Mouse (Mus musculus) limb, embryonic 12.5 days (tissue): ENCODE measurements around the gene Myrfl. TPM values are rescaled to one million over a fixed set of nuclear protein-coding genes. Genes with fewer than 3 reads are reported as not detected.
A peak's percentile ranks its signal among the peaks of the same experiment; 100 is the strongest.

Experiments used
- ATAC-seq: fragments of 200-750 bp; cut with Nextera tagmentation; 2 replicates; pipeline ENCODE4 v1.8.0; 2017; ENCODE audit warnings: low read depth, moderate TSS enrichment; ENCODE audit not compliant: insufficient number of reproducible peaks, insufficient read depth, low FRiP score, low TSS enrichment
- H3K27ac ChIP-seq: fragments of 300-500 bp; sonication (generic); 2 replicates; pipeline ENCODE4 v1.5.1; 2016; ENCODE audit warnings: mild to moderate bottlenecking, moderate library complexity
- H3K27me3 ChIP-seq: fragments of 300-500 bp; sonication (generic); 2 replicates; pipeline ENCODE4 v1.6.1; 2016; ENCODE audit warnings: mild to moderate bottlenecking, moderate library complexity
- H3K36me3 ChIP-seq: fragments of 300-500 bp; sonication (generic); 2 replicates; pipeline ENCODE4 v1.6.1; 2016; ENCODE audit warnings: mild to moderate bottlenecking, moderate library complexity
- H3K4me1 ChIP-seq: fragments of 300-500 bp; sonication (generic); replicated peaks from 2 replicates; pipeline ENCODE4 v1.6.1; 2016
- H3K4me2 ChIP-seq: fragments of 300-500 bp; sonication (generic); 2 replicates; pipeline ENCODE4 v1.6.1; 2016; ENCODE audit warnings: mild to moderate bottlenecking, moderate library complexity
- H3K4me3 ChIP-seq: fragments of 300-500 bp; sonication (generic); replicated peaks from 2 replicates; pipeline ENCODE4 v1.5.1; 2016; ENCODE audit warnings: mild to moderate bottlenecking
- H3K9ac ChIP-seq: fragments of 300-500 bp; sonication (generic); replicated peaks from 2 replicates; pipeline ENCODE4 v1.6.1; 2016; ENCODE audit warnings: mild to moderate bottlenecking, moderate library complexity
- H3K9me3 ChIP-seq: fragments of 300-500 bp; sonication (generic); 2 replicates; pipeline ENCODE4 v1.6.1; 2016; ENCODE audit warnings: mild to moderate bottlenecking, moderate library complexity
- WGBS: fragments of 180-500 bp; shearing (Covaris S2); methylation state at CpG from one replicate; pipeline ENCODE4 v1.1.7; 2016; 5-methylcytosine and 5-hydroxymethylcytosine counted together
- polyA plus RNA-seq: library from polyadenylated mRNA; unstranded; fragments of >200 nt; fragmentation: Nextera tagmentation; extraction: Ambion mirVana; gene quantifications from 2 replicates; pipeline ENCODE4 v1.2.1, GENCODE M21; 2016

The Myrfl gene
- polyA plus RNA-seq, 1 experiment from 2014 or later, result 0.10 TPM

DNA sequence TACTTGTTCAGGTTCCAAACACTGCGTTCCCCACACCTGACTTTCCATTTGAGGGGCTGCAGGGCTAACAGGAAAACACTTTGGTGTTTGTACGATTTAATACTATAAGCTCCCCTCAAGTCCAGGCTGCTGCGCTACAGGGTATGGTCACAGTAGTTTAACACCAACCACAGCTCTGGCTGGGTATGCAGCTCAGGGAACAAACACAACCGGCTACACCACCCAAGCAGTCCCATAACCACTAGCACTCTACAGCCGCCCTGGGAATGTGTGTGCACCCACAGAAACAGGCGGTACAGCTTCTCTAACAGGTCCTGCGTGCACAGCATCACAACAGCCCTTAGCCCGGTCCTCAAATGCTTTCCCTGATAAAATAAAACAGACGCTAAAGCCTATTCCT is 16.1 kb upstream of the Myrfl start:
- no peak for ATAC-seq
- Histone ChIP-seq H3K36me3 (peaks cover 88% of the 10 kb centered on the region), H3K4me2 (no peak overlapping the region), H3K27me3 (no peaks in the 10 kb centered on the region), H3K4me3 (no peak overlapping the region), H3K9me3 (no peaks in the 10 kb centered on the region), H3K27ac (no peak overlapping the region), H3K9ac (no peak overlapping the region), H3K4me1 (peaks cover 3% of the 10 kb centered on the region; the same call in 1 of the 2 replicates)
- 89% methylated on average over 9 of the region's 9 CpGs for WGBS

DNA sequence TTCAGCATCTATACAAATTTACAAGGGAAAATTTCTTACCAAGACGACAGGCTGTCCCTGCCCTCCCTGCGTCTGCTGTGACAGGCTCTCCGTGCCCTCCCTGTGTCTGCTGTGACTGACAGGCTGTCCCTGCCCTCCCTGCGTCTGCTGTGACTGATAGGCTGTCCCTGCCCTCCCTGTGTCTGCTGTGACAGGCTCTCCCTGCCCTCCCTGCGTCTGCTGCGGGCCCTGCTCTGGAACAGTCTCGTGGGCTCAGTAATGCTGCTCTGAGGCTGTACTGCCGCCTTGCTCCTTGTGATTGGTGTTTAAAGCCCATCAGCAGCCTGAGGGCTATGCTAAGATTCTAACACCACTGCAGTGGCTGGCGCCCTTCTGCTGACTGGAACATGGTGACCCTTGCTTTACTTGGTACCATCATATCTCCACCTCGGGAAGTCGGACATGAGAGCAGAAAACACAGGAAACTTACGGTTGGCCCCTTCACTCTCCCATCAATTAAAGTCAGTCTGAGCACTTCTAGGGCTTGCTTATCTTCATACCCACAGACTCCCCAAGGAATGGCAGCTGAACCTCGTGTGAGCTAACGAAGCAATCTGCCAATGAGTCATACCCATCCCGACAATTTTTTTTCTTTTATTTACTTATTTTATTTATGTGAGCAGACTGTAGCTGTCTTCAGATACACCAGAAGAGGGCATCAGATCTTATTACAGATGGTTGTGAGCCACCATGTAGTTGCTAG is 12.4 kb upstream of the Myrfl start:
- H3K27me3 ChIP-seq, result no peaks in the 10 kb centered on the region
- no peak overlapping the region for H3K4me3 ChIP-seq
- H3K4me2 ChIP-seq, result no peak overlapping the region
- WGBS, result 80% methylated on average over 15 of the region's 15 CpGs
- peaks cover 93% of the 10 kb centered on the region for H3K36me3 ChIP-seq
- no peaks in the 10 kb centered on the region for H3K9me3 ChIP-seq
- no peak for ATAC-seq
- H3K27ac ChIP-seq, result no peak overlapping the region
- no peak overlapping the region for H3K9ac ChIP-seq
- no peaks in the 10 kb centered on the region for H3K4me1 ChIP-seq

DNA sequence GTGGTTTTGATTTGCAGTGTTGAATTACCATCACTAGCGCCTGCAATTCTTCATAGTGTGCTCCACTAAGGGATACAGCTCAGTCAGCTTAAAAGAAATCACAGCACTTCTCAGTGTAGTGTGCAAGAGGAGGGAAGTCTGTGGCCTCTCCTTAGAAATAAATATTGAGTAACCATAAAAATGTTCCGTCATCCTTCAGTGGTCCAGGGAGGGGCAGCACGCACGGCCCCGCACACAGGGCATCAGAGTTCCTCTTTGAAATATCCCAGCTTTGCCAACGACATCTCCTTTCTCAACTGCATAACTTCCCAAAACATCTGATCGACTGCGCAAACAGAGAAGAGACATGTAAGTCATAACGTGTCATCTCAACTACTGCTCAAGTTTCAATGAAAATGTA is 10.1 kb upstream of the Myrfl start:
- Histone ChIP-seq H3K4me1 (no peaks in the 10 kb centered on the region), H3K27ac (no peak overlapping the region), H3K4me2 (no peak overlapping the region), H3K9me3 (no peaks in the 10 kb centered on the region), H3K36me3 (peaks cover 70% of the 10 kb centered on the region), H3K4me3 (no peak overlapping the region), H3K9ac (no peak overlapping the region), H3K27me3 (no peaks in the 10 kb centered on the region)
- no peak for ATAC-seq
- WGBS, result 95% methylated on average over 9 of the region's 9 CpGs

DNA sequence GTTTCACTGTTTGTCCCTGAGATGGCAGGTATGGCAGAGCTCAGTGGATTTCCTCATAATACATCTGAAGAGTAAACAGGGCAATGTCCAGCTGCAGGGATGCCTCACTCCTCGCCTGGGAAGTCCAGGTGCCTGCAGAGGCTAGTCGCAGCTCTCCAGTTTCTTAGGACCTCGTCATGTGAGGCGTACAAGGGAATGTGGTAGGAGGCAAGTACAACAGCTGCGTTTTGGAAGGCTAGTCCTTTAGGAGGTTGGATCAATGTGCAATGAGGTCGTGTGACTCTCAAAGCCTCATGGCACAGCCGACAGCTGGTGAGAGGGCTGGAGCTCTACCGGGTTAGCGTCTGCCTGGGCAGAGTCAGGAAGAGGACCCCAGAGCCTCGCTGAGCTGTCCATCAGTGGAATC is 7.8 kb upstream of the Myrfl start:
- ATAC-seq, result peak; percentile 52

DNA sequence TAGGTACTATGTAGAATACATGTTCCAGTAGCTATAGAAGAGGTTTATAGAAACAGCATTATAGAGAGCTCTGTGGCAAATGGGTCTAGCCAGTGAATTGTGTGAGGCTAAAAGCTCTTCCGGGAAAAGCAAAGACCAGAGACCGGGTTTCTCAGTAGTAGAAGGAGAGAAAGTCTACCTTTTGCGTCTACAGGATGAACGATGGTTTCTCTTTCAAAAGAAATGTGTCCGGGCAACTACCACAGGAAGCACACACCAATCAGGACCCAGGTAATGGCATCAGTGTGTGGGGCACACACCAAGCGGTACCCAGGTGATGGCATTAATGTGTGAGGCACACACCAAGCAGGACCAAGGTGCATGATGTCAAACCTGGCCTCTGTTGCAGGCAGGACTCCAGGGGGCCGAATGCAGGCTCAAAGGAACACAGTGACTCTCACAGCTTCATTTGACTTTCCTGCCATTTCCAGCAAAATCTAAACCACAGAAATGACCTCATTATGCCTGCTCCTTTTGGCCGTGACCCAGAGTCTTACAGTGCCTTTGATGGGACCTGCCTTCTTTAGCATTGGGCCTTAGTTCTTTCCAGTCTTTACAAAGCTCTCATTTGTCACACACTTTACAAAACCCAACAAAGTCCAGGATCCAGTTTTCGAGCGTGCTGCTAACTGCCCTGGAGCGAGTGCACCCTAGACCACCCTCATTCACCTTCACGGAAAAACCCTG is 1.4 kb downstream of the Myrfl start:
- ATAC-seq, result no peak
- Histone ChIP-seq H3K4me2 (no peak overlapping the region), H3K27ac (0 out of 2 replicates have a peak overlapping the region, but pooled peaks have one; percentile 30), H3K4me3 (no peak overlapping the region), H3K9me3 (no peaks in the 10 kb centered on the region), H3K27me3 (no peaks in the 10 kb centered on the region; the same call in 1 of the 2 replicates), H3K36me3 (no peaks in the 10 kb centered on the region), H3K9ac (no peak overlapping the region), H3K4me1 (peaks cover 43% of the 10 kb centered on the region)
- 65% methylated on average over 12 of the region's 12 CpGs for WGBS

More for the DNA sequence above, 7.8 kb upstream of the Myrfl start:
- Histone ChIP-seq H3K9ac (no peak overlapping the region), H3K36me3 (peaks cover 49% of the 10 kb centered on the region), H3K9me3 (no peaks in the 10 kb centered on the region), H3K4me1 (no peaks in the 10 kb centered on the region), H3K4me2 (no peak overlapping the region), H3K27me3 (no peaks in the 10 kb centered on the region), H3K4me3 (no peak overlapping the region), H3K27ac (no peak overlapping the region)
- WGBS, result 81% methylated on average over 10 of the region's 10 CpGs

DNA sequence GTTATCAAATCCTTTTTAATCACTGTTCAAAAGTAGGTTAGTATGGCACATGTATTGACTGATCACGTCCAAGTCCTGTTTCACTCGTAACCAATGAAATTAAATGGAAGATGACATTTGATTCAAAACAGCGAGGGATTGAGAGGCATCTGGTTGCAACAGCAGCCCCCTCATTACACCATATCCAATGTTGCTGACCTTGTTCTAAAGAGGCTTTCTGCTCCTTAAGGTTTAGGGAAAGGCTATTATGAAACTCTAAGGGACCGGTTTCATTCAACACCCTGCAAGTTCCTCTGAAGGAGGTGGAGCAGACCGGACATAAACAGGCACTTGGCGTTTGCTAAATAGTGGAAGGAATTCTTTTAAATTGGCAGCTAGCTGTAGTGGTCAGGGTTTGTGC is 2.2 kb downstream of the Myrfl start:
- no peak for ATAC-seq
- H3K36me3 ChIP-seq, result no peaks in the 10 kb centered on the region
- 59% methylated on average over 6 of the region's 6 CpGs for WGBS

DNA sequence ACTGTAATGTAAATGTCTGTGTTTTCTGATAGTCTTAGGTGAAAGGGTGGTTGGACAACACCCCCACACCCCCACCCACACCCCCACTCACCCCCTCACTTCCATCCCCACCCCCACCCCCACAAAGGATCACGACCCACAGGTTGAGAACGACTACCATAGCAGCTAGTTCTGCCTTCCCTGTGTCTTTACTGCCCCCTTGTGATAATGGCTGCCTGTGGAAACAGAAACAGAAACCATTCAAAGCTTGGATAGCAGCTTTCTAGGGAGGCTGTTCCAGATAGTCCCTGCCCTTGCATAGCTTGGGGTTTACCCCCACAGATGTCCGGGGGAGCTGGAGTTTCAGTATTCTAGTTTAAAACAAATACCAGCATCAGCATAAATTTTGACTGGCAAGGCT is 3.0 kb downstream of the Myrfl start:
- H3K4me2 ChIP-seq, result no peak overlapping the region
- no peak overlapping the region for H3K9ac ChIP-seq
- H3K4me1 ChIP-seq, result peaks cover 43% of the 10 kb centered on the region
- ATAC-seq, result no peak
- H3K4me3 ChIP-seq, result no peak overlapping the region
- H3K36me3 ChIP-seq, result no peaks in the 10 kb centered on the region
- WGBS, result 22% methylated on average over 3 of the region's 3 CpGs
- H3K27ac ChIP-seq, result no peak overlapping the region
- H3K9me3 ChIP-seq, result no peaks in the 10 kb centered on the region
- H3K27me3 ChIP-seq, result no peaks in the 10 kb centered on the region; the same call in 1 of the 2 replicates

More for the DNA sequence above, 2.2 kb downstream of the Myrfl start:
- Histone ChIP-seq H3K9me3 (no peaks in the 10 kb centered on the region), H3K4me2 (no peak overlapping the region), H3K27ac (no peak overlapping the region), H3K27me3 (no peaks in the 10 kb centered on the region; the same call in 1 of the 2 replicates), H3K9ac (no peak overlapping the region), H3K4me1 (peaks cover 43% of the 10 kb centered on the region), H3K4me3 (no peak overlapping the region)

DNA sequence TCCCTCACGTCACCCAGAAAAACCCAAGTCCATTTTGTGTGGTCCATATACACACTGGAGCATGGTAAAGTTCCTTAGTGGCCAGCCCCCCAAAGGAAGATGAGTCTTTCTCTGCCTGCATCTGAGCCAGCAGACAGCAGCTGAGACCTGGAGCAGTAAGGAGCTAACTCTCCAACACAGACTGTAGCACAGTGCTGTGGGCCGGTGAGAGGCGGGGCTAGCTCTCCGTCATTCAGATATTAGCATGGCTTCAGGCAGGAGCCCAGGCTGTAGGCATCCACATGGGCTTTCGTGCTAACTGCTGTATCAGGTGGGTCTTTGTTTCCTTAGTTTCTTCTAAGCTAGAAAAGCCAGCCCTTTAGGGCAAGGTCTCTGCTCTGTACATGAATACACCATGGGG is 6.1 kb downstream of the Myrfl start:
- WGBS, result 39% methylated on average over 5 of the region's 5 CpGs
- H3K36me3 ChIP-seq, result no peaks in the 10 kb centered on the region
- H3K9ac ChIP-seq, result no peak overlapping the region
- H3K4me3 ChIP-seq, result no peak overlapping the region
- no peaks in the 10 kb centered on the region for H3K9me3 ChIP-seq
- no peak for ATAC-seq
- peaks cover 43% of the 10 kb centered on the region for H3K4me1 ChIP-seq
- no peak overlapping the region for H3K27ac ChIP-seq
- H3K27me3 ChIP-seq, result no peaks in the 10 kb centered on the region; the same call in 1 of the 2 replicates
- H3K4me2 ChIP-seq, result no peak overlapping the region

DNA sequence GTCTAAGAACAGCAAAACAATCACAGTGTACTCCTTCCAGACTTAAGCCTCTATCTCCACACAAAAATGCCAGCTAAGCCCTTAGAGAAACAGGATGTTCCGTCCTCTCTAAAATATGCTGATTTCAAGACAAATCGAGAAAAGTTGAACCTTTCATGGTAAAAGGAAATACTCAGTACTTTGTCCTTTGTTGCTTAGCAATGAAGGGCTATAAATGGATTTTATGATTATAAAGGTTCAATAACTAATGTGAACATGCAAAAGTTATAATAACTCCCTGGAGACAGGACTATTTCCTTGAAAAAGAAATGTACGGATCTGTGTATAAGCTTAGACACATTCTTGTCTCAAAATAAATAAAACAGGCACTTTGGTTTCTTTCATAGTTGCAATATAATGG is 12.2 kb downstream of the Myrfl start:
- no peak overlapping the region for H3K9ac ChIP-seq
- no peak overlapping the region for H3K4me3 ChIP-seq
- H3K36me3 ChIP-seq, result no peaks in the 10 kb centered on the region
- H3K27me3 ChIP-seq, result no peaks in the 10 kb centered on the region
- ATAC-seq, result no peak
- H3K27ac ChIP-seq, result no peak overlapping the region
- H3K9me3 ChIP-seq, result no peaks in the 10 kb centered on the region
- H3K4me2 ChIP-seq, result no peak overlapping the region
- WGBS, result 82% methylated on average over 3 of the region's 3 CpGs
- H3K4me1 ChIP-seq, result no peaks in the 10 kb centered on the region

DNA sequence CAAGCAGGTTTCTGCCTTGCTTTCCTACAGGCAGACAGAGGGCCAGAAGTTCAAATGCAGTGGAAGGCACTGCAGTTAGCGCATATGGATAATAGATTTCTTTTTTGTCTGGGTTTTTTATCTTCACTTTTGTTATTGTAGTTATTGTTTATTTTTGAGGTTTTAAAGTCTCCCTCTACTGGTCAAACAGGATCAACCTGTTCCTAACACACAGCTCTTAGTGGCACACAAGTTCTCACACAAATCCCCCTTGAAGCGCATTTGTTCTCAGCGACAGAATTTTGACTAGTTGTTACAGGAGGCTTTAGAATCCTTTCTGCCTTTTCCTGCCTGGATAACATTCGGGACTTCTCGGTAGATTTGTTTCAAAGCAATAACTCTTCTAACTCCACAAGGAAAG is 13.2 kb downstream of the Myrfl start:
- Histone ChIP-seq H3K4me3 (no peak overlapping the region), H3K27ac (no peak overlapping the region), H3K9ac (no peak overlapping the region), H3K4me1 (no peaks in the 10 kb centered on the region), H3K4me2 (no peak overlapping the region), H3K9me3 (no peaks in the 10 kb centered on the region), H3K27me3 (no peaks in the 10 kb centered on the region), H3K36me3 (no peaks in the 10 kb centered on the region)
- ATAC-seq, result no peak
- 56% methylated on average over 5 of the region's 5 CpGs for WGBS

DNA sequence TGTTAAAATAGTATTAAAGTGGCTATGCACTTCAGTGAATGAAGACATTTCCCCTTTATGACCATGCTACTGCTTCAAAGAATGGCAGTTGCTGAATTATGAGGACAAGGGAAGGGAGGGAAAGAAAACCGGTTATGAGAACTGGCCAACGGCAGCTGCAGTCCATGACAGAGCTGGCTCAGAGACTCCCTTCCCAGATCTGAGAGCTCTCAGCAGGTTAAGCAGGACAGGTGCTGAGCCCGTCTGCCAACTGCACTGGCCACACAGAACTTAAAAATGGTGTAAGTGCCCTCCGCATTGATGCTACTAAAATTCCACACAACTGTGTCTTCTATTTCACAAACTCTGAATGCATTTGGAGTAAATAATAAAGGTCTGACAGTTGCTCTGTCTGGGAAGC is 19.3 kb downstream of the Myrfl start:
- H3K4me2 ChIP-seq, result no peak overlapping the region
- no peak overlapping the region for H3K4me3 ChIP-seq
- no peak overlapping the region for H3K9ac ChIP-seq
- 63% methylated on average over 4 of the region's 4 CpGs for WGBS
- H3K9me3 ChIP-seq, result no peaks in the 10 kb centered on the region
- ATAC-seq, result no peak
- H3K4me1 ChIP-seq, result no peaks in the 10 kb centered on the region
- H3K36me3 ChIP-seq, result no peaks in the 10 kb centered on the region
- H3K27ac ChIP-seq, result no peak overlapping the region
- no peaks in the 10 kb centered on the region for H3K27me3 ChIP-seq
